Mouse (Mus musculus) MEL (cell line): Measurements from ENCODE around the gene Eipr1. TPM values are rescaled to one million over a fixed set of nuclear protein-coding genes. Genes with fewer than 3 reads are reported as not detected.

Experiments used
- DNase-seq: peaks from one replicate; pipeline ENCODE4 v3.0.0; 2011; ENCODE audit warnings: low read depth, low spot score
- H3K27ac ChIP-seq: 2 replicates; pipeline ENCODE4 v1.5.1; 2012; ENCODE audit warnings: low read depth, mild to moderate bottlenecking, control low read depth, low read length, moderate library complexity; ENCODE audit not compliant: control insufficient read depth
- H3K27me3 ChIP-seq, 2 experiments: fragments of 150-350 bp in 1 of 2; sonication (generic) in 1 of 2; 2 replicates each; pipeline ENCODE4 v1.6.1; 2012; ENCODE audit warnings: low read length in 2 of 2, mild to moderate bottlenecking in 2 of 2, improper control_type of control experiment in 1 of 2, moderate library complexity in 1 of 2; ENCODE audit not compliant: insufficient read depth in 2 of 2, control insufficient read depth in 1 of 2
- H3K36me3 ChIP-seq, 2 experiments: 2 replicates each; pipeline ENCODE4 v1.6.1; 2012 to 2014; ENCODE audit warnings: low read length in 2 of 2, improper control_type of control experiment in 1 of 2, inconsistent platforms in 1 of 2, mild to moderate bottlenecking in 1 of 2; ENCODE audit not compliant: insufficient read depth in 2 of 2, control insufficient read depth in 1 of 2
- H3K4me1 ChIP-seq, 2 experiments: fragments of 150-350 bp in 1 of 2; sonication (generic) in 1 of 2; 2 replicates each; pipeline ENCODE4 v1.6.1; 2012; ENCODE audit warnings: low read length in 2 of 2, improper control_type of control experiment in 1 of 2, mild to moderate bottlenecking in 1 of 2; ENCODE audit not compliant: insufficient read depth in 2 of 2, control insufficient read depth in 1 of 2
- H3K4me3 ChIP-seq, 2 experiments: fragments of 150-350 bp in 1 of 2; sonication (generic) in 1 of 2; 2 replicates each; pipeline ENCODE4 v1.5.1; 2012; ENCODE audit warnings: low read depth in 2 of 2, low read length in 2 of 2, mild to moderate bottlenecking in 2 of 2, moderate library complexity in 2 of 2, control low read depth in 1 of 2, improper control_type of control experiment in 1 of 2; ENCODE audit not compliant: control insufficient read depth in 1 of 2, insufficient read depth in 1 of 2
- H3K79me2 ChIP-seq: 2 replicates; pipeline ENCODE4 v1.6.1; 2012; ENCODE audit warnings: mild to moderate bottlenecking, low read length, moderate library complexity; ENCODE audit not compliant: control insufficient read depth, poor library complexity, insufficient read depth
- H3K9ac ChIP-seq: 2 replicates; pipeline ENCODE4 v1.6.1; 2012; ENCODE audit warnings: low read depth, mild to moderate bottlenecking, control low read depth, low read length, moderate library complexity; ENCODE audit not compliant: control insufficient read depth, poor library complexity, severe bottlenecking
- H3K9me3 ChIP-seq: fragments of 150-350 bp; sonication (generic); replicated peaks from 2 replicates; pipeline ENCODE4 v1.6.1; 2012; ENCODE audit warnings: mild to moderate bottlenecking, low read length, improper control_type of control experiment, moderate library complexity; ENCODE audit not compliant: insufficient read depth
- CHD2 ChIP-seq: IDR thresholded peaks from 2 replicates; pipeline ENCODE4 v1.6.1; 2011; ENCODE audit warnings: low read length, improper control_type of control experiment
- CTCF ChIP-seq, 3 experiments: IDR thresholded peaks in 2 of 3; conservative IDR thresholded peaks in 1 of 3; 2 replicates each; pipeline ENCODE4 v1.5.1; 2011 to 2012; ENCODE audit warnings: low read length in 3 of 3, low read depth in 2 of 3, mild to moderate bottlenecking in 2 of 3, improper control_type of control experiment in 1 of 3, inconsistent platforms in 1 of 3, mixed read lengths in 1 of 3, moderate library complexity in 1 of 3; ENCODE audit not compliant: control insufficient read depth in 1 of 3, insufficient read depth in 1 of 3, poor library complexity in 1 of 3, severe bottlenecking in 1 of 3
- E2F4 ChIP-seq: IDR thresholded peaks from 2 replicates; pipeline ENCODE4 v1.6.1; 2011; ENCODE audit warnings: low read depth, low read length, improper control_type of control experiment, borderline replicate concordance
- ELF1 ChIP-seq: IDR thresholded peaks from 2 replicates; pipeline ENCODE4 v1.6.1; 2014; ENCODE audit warnings: low read depth, mild to moderate bottlenecking, inconsistent platforms, low read length, improper control_type of control experiment, moderate library complexity
- JUND ChIP-seq: IDR thresholded peaks from 2 replicates; pipeline ENCODE4 v1.6.1; 2011; ENCODE audit warnings: low read depth, mild to moderate bottlenecking, improper control_type of control experiment, low read length
- KAT2A ChIP-seq: conservative IDR thresholded peaks from 2 replicates; pipeline ENCODE4 v1.6.1; 2012; ENCODE audit warnings: low read depth, low read length, improper control_type of control experiment, inconsistent platforms
- MXI1 ChIP-seq: IDR thresholded peaks from 2 replicates; pipeline ENCODE4 v1.6.1; 2011; ENCODE audit warnings: mild to moderate bottlenecking, low read depth, low read length, improper control_type of control experiment
- POLR2A ChIP-seq, 2 experiments: IDR thresholded peaks; 2 replicates each; pipeline ENCODE4 v1.6.1; 2011 to 2012; ENCODE audit warnings: low read length in 2 of 2, mild to moderate bottlenecking in 2 of 2, control low read depth in 1 of 2, improper control_type of control experiment in 1 of 2, low read depth in 1 of 2, moderate library complexity in 1 of 2; ENCODE audit not compliant: control insufficient read depth in 1 of 2, insufficient read depth in 1 of 2, poor library complexity in 1 of 2
- RAD21 ChIP-seq: IDR thresholded peaks from 2 replicates; pipeline ENCODE4 v1.6.1; 2011; ENCODE audit warnings: mild to moderate bottlenecking, low read depth, low read length, improper control_type of control experiment
- SMC3 ChIP-seq: IDR thresholded peaks from 2 replicates; pipeline ENCODE4 v1.6.1; 2011; ENCODE audit warnings: low read depth, low read length, improper control_type of control experiment
- USF1 ChIP-seq: IDR thresholded peaks from 2 replicates; pipeline ENCODE4 v1.6.1; 2014; ENCODE audit warnings: low read depth, mild to moderate bottlenecking, inconsistent platforms, low read length, improper control_type of control experiment, moderate library complexity
- USF2 ChIP-seq, 2 experiments: IDR thresholded peaks; 2 replicates each; pipeline ENCODE4 v1.6.1; 2011 to 2012; ENCODE audit warnings: improper control_type of control experiment in 2 of 2, low read length in 2 of 2, borderline replicate concordance in 1 of 2, inconsistent platforms in 1 of 2, low read depth in 1 of 2, mild to moderate bottlenecking in 1 of 2; ENCODE audit not compliant: insufficient read depth in 1 of 2
- ZMIZ1 ChIP-seq: IDR thresholded peaks from 2 replicates; pipeline ENCODE4 v1.6.1; 2012; ENCODE audit warnings: low read depth, mild to moderate bottlenecking, inconsistent platforms, low read length, improper control_type of control experiment, moderate library complexity
- ZNF384 ChIP-seq: IDR thresholded peaks from 2 replicates; pipeline ENCODE4 v1.6.1; 2012; ENCODE audit warnings: low read depth, mild to moderate bottlenecking, inconsistent platforms, low read length, improper control_type of control experiment
- polyA plus RNA-seq, 2 experiments: library from polyadenylated mRNA; stranded (reverse) in 1 of 2; unstranded in 1 of 2; fragments of >175 nt in 1 of 2; fragments of >200 nt in 1 of 2; gene quantifications; 2 replicates each; pipeline versions ENCODE4 v1.2.1 to v1.2.4; 2012; ENCODE audit warnings: low replicate concordance in 2 of 2, low read depth in 1 of 2; ENCODE audit not compliant: insufficient read length in 2 of 2, insufficient read depth in 1 of 2, missing spikeins in 1 of 2
- total RNA-seq: library from RNA; depleted of rRNA; stranded (reverse); fragments of 300-350 nt; gene quantifications from 2 replicates; pipeline ENCODE4 v1.2.3, GENCODE M21; 2012

Eipr1 gene
- total and polyA plus RNA-seq, 3 experiments = 45.8 to 51.5 TPM; not detected in 1

DNA sequence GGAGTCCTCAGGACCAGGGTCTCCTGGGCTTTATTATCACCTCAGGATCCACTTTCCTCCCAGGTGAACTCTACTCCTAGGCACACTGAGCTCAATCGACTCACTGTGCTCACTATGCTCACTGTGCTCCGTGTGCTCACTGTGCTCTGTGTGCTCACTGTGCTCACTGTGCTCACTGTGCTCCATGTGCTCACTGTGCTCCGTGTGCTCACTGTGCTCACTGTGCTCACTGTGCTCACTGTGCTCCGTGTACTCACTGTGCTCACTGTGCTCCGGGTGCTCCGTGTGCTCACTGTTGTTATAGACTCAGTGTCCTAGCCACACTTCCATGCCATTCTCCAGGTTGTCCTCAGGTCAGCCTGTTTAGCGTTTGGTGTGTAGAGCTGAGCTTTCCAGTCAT is 18.4 kb downstream of the Eipr1 start (continued):
- TF ChIP-seq ELF1 = no peak
- TF ChIP-seq POLR2A (IDR thresholded peaks at IDR 0.05; ENCODE audit: control insufficient read depth in 1 of 2, insufficient read depth in 1 of 2, low read depth in 1 of 2, low read length in 2 of 2, poor library complexity in 1 of 2) = no peak

DNA sequence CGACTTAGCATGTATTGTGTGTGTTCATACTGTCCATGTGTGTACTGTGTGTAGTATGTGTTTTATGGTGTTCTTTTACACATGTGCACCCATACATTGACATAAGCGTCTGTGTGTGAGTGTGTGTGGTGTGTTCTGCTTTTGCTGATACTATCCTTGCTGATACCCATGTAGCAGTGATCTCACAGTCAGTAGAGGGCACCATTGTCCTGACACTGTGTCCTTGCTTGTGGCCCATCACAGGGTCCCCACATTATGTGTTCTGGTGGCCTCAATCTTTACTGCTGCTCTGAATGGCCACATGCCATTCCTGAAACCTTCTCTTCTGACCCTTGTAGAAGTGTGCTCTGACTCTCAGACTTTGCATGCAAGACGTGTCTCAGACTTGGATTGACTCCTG is 22.2 kb downstream of the Eipr1 start:
- Histone ChIP-seq H3K9ac (no peak overlapping the region), H3K4me1 (0 out of 4 replicates have a peak, but pooled peaks cover 0 to 2% of the 10 kb centered on the region in 2 experiments), H3K27ac (no peak overlapping the region), H3K9me3 (no peaks in the 10 kb centered on the region), H3K79me2 (no peaks in the 10 kb centered on the region), H3K4me3 (no peak overlapping the region), H3K27me3 (no peaks in the 10 kb centered on the region), H3K36me3 (peaks cover 0 to 2% of the 10 kb centered on the region in 2 experiments; a peak in 1 of 4 replicates)
- TF ChIP-seq USF2 (IDR thresholded peaks at IDR 0.05; ENCODE audit: borderline replicate concordance in 1 of 2, insufficient read depth in 1 of 2, low read depth in 1 of 2, low read length in 2 of 2) = no peak
- TF ChIP-seq RAD21 = peak; percentile 34
- peak; percentile 18 to 34 (median 20); a peak in 4 of 6 replicates for TF ChIP-seq CTCF (IDR thresholded peaks at IDR 0.05 in 2 of 3, conservative IDR thresholded peaks at IDR 0.05 in 1 of 3; ENCODE audit: control insufficient read depth in 1 of 3, insufficient read depth in 1 of 3, low read depth in 2 of 3, low read length in 3 of 3, poor library complexity in 1 of 3, severe bottlenecking in 1 of 3)
- peak; percentile 12; the same call in 1 of the 2 replicates for TF ChIP-seq SMC3
- DNase-seq = peak; percentile 11

DNA sequence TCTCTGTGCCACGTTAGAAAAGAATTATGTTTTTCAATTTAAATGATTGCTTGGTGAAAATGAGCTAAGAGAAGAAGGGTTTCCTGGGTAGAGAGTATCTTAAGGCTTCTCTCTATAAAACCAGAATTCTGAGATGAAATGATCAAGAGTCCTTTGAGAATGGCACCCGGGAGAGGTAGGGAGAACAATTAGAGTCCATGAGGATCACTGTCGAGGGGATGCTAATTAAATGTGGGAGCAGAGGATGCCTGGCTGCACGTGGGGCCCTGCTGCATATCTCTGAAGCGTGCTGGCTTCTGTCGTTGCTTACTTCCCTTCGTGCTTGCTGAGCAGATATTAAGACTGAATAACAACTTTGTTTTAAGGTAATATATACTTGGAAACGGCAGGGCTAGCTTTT is 23.5 kb downstream of the Eipr1 start:
- no peak for TF ChIP-seq E2F4
- no peak for TF ChIP-seq KAT2A
- no peak for TF ChIP-seq JUND
- TF ChIP-seq ZMIZ1 = no peak
- TF ChIP-seq CHD2 = no peak
- TF ChIP-seq MXI1 = no peak
- TF ChIP-seq ELF1 = no peak
- TF ChIP-seq USF1 = no peak
- TF ChIP-seq SMC3 = no peak
- TF ChIP-seq ZNF384 = no peak
- TF ChIP-seq CTCF (IDR thresholded peaks at IDR 0.05 in 2 of 3, conservative IDR thresholded peaks at IDR 0.05 in 1 of 3; ENCODE audit: control insufficient read depth in 1 of 3, insufficient read depth in 1 of 3, low read depth in 2 of 3, low read length in 3 of 3, poor library complexity in 1 of 3, severe bottlenecking in 1 of 3) = no peak
- Histone ChIP-seq H3K4me1 (0 out of 4 replicates have a peak, but pooled peaks cover 0 to 2% of the 10 kb centered on the region in 2 experiments), H3K4me3 (no peak overlapping the region), H3K36me3 (peaks cover 0 to 2% of the 10 kb centered on the region in 2 experiments; a peak in 1 of 4 replicates), H3K9me3 (no peaks in the 10 kb centered on the region), H3K27me3 (no peaks in the 10 kb centered on the region), H3K27ac (no peak overlapping the region), H3K9ac (no peak overlapping the region), H3K79me2 (no peaks in the 10 kb centered on the region)
- DNase-seq = no peak
